Mouse (Mus musculus) Muller cell, postnatal 12 days (primary cell): ENCODE results near the gene Pemt.
A peak's percentile ranks its signal among the peaks of the same experiment; 100 is the strongest.
"Not testable (repeated sequence)": the region's sequence is repeated elsewhere in the genome, so short reads cannot be mapped to it uniquely, and the experiment has no call there.

Experiments used
- DNase-seq: peaks from one replicate; pipeline ENCODE4 v3.0.0-alpha.2; 2015; ENCODE audit errors: inconsistent ontology term

Gene Pemt

DNA sequence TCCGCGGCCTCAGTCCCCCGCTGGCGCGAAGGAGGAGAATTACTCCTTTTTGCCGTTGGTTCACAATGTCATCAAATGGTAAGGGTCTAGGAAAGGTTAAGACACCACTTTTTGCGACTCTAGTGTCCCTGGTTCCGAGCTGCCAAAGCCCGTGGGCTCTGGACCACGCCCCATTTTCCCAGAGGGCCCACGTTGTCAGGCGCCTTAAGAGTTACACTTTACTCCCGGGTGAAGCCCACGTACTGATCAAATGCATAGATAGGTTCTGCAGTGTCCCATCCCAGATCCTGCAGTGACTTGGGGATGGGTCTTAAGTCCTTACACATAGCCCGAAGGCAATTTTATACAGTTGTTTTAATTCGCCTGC is 97.9 kb downstream of the Pemt start:
- DNase-seq, result no peak

DNA sequence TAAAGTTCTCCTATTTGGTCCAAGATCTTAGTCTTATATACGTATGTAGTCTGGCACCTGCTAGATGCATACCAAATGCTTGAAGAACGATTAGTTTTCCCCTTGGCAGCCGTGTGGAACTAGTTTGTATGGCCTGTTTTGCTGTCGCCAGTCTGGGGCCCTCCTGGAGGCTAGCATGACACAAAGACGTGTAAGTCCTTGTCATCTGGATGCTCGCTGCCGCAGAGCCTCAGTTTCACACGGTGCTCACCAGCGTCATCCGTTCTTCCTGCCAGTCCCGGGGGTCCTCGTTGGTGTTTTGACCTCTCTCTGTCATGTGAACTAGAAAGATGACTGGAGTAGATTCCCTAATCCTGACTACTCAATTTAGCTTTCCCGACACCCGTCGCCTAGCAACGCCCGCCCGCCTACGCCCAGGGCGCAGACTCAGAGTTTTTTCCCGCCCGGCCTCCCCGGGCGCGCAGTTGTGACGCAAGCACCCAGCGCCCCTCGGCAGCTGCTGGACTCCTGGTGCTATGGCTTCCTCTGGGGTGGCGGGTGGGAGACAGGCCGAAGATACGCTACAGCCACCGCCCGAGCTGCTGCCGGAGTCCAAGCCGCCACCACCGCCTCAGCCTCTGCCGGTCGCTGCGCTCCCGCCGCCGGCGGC is 98.4 kb downstream of the Pemt start, which contains the start of gene Med9:
TSS of gene Med9 (plus strand) at position 455 of the 649 bp plus-strand sequence.
- DNase-seq, result peak; percentile 97

DNA sequence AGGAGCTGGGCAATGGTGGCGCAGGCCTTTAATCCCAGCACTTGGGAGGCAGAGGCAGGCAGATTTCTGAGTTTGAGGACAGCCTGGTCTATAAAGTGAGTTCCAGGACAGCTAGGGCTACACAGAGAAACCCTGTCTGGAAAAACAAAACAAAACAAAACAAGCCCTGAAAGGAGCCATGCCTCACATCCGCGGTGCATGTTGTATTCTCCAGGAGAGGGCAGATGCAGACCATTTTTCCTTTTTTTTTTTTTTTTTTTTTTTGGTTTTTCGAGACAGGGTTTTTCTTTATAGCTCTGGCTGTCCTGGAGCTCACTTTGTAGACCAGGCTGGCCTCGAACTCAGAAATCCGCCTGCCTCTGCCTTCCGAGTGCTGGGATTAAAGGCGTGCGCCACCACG is 101.4 kb downstream of the Pemt start:
- not testable (repeated sequence) for DNase-seq

DNA sequence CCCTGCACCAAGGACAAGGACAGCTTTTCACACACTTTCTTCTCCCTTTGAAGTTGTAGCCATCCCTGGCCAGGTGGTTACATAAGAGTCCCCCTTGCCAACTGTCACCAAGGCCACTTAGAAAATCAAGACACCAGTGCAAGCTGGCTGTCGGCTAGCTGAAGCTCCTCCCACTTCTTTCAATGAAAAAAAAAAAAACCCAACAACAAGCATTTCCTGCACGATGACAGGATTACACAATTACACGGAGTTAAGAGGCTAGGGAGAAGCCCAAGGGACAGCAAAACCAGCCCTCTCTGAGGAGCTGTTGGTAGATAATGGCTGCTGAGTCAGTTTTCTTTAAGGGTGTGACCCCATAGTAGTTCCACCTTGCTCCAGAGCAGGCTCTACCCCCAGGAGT is 104.9 kb downstream of the Pemt start:
- DNase-seq, result no peak

DNA sequence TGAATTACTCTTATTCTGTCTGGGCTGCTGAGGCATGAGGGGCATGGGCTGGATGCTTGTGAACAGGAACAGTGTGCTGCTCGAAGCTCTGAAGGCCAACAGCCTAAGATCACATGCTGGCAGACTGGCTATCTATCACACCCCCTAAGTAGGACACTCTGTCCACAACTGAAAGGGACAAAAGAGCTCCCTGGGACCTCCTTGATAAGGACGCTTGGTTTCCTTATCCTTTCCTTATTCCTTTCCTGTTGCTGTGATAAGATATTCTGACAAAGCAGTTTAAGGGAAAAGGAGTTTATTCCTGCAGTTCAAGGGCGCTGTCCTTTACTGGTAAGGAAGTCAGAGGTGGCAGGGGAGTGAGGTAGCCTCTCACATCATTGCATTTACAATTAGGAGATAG is 105.6 kb downstream of the Pemt start:
- no peak for DNase-seq

DNA sequence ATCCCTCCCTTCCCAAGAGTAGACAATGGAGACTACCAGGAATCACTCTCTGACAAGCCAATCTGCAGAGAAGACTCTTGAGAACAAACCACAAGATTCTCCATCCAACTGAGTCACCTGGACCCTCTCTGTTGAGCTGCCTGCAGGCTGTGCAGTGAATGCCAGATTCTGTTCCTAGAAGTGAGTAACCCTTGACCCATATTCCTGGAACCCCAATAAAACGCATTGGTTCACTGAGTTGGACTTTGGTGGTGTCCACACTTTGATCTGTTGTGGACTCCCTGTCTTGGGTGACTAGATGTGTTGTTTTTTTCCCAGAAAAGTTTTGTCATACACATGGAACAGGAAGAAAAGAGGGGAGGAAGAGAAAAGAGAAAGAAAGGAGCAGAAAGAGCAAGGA is 106.5 kb downstream of the Pemt start:
- DNase-seq, result no peak

DNA sequence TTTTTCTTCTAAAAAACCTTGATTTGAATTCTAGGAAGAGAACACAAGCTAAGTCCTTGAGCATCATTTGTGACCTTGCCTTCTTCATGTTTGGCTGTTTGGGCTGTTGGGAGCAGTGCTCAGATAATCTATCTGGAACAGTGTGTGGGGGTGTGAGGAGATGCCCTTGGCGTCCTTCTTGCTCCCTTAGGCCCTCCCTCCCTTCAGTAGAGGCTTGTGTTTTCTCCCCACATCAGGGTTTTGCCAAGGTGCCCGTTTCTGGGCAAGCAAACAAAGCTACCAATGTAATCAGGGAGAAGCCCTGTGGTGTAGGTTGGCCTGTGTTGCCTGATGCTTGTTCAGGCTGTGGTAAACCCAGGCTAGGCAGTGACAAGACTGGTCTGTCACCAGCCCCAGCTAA is 108.7 kb downstream of the Pemt start:
- peak; percentile 13 for DNase-seq

DNA sequence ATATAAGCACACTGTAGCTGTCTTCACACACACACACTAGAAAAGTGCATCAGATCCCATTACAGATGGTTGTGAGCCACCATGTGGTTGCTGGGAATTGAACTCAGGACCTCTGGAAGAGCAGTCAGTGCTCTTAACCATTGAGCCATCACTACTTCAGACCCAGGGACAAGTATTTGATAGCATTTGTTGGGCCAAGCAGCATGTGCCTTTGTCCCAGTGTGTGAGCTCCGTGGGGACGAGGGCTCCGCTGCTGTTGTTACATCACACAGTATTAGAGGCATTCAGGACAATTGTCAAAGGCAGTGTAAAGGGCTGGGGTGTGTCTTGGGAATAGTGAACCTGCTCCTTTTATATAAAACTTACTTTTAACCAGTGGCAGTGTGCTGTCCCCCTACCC is 109.3 kb downstream of the Pemt start:
- no peak for DNase-seq

DNA sequence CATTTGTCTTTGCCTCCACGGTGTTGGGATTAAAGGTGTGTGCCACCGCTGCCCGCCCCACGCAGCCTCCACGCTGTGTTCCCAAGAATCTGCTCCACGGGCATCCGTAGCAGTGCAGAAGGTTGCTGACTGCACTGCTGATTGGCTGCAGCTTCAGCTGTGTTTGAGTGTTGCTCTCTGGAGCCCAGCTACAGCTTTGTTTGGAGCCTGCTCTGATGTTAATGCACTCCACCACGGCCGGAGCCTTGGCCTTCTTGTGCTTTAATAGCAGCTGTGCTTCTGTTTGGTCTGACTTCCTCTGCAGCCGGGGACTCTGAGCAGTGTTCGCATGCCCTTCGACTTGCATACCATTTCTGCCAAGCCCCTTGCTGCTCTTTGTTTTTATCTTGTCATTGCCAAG is 112.3 kb downstream of the Pemt start:
- no peak for DNase-seq

DNA sequence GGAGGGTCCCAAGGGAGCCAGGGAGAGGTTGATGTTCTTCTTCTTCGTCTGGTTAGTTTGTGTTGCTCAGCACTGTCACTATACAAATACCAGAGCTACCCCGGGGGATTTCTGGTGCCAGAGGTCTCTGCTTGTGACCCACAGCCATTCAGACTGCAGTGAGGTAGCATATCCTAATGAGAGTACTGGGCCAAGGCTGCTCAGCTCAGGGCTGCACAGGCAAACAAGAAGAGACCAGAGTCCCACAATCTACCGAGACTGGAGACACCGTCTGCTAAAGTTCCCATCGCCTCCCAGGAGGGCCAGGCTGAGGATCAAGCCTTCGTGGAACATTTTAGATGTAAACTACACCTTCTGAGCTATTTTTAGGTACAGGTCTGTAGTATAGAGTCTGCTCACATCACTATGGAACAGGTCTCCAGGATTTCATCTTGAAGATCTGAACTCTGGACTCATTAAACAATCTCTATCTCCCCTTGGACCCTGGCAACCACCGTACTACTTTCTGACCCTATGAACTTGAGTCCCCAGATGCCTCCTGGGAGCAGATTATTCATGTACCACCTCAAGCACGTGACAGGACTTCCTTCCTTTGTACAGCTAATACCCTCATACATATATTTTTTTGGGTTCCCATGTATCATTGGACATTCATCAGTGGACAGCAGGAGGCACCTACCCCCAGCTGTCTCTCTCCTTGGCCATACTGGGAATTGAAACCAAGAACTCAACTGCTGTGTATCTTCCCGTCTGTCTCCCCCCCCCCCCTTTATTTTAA is 113.5 kb downstream of the Pemt start:
- DNase-seq, result no peak

DNA sequence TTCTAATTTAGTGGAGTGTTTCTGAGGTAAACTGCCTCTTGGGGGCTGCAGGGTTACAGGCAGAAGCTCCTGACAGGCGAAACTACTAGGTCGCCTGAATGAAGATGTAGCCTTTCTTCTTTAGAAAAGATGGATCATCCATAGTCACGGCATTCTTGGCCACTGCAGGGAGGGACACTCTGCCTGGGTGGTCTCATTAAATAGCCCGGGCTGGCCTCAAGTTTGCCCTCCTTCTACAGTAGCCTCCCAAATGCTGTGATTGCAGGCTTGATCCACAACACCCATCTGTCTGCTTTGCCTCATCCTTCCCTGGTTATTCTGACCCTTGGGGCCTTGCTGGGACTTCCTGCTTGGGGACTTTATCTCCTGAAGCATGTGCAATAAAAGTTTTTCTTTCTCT is 116.3 kb downstream of the Pemt start:
- DNase-seq, result no peak

DNA sequence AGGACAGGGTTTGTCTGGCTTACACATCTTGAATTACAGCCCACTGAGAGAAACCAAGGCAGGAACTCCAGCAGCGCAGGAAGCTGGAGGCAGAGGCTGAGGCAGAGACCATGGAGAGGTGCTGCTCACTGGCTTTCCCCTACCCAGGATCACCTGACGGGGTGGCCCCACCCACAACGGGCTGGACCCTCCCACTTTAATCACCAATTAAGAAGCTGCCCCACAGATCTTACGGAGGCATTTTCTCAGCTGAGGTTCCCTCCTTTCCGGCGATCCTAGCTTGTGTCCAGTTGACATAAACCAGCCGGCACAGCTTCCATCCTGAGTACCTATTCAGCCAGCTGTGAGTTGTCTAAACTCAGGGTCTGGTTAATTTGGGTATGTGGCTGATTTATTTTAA is 125.0 kb downstream of the Pemt start:
- no peak for DNase-seq
